In genomic region chr7:126519513-126519912, GRCm38 (mm10) we compare ENCODE assay signal across 8 mouse cellular contexts. TPM values are rescaled to one million over a fixed set of nuclear protein-coding genes. Genes with fewer than 3 reads are reported as not detected.
DNase-seq lines count a peak whose midpoint lies in the region; ATAC-seq and TF ChIP-seq lines count a peak whose summit lies in the region.

No protein-coding gene starts in this region.

- no peaks in the 10 kb centered on the region for H3K9me3 ChIP-seq in heart, embryonic 10.5 days
- no peaks in the 10 kb centered on the region for H3K9me3 ChIP-seq in heart, embryonic 11.5 days (replicated peaks; ENCODE audit: control insufficient read depth, low read length)
- H3K9me3 ChIP-seq in liver, postnatal 0 days (ENCODE audit: low read length) = no peaks in the 10 kb centered on the region
- no peaks in the 10 kb centered on the region for H3K9me3 ChIP-seq in liver, embryonic 12.5 days (replicated peaks)
- no peaks in the 10 kb centered on the region for H3K9me3 ChIP-seq in forebrain, embryonic 14.5 days (replicated peaks; ENCODE audit: control insufficient read depth, low read length)

- peak; percentile 15; the same call in 1 of the 2 replicates for TF ChIP-seq CTCF in liver, postnatal 0 days (IDR thresholded peaks at IDR 0.05; ENCODE audit: low read depth)
- peak; percentile 42 for TF ChIP-seq CTCF in layer of hippocampus, adult 2 months (conservative IDR thresholded peaks at IDR 0.05)

- no peak overlapping the region for H3K9ac ChIP-seq in heart, embryonic 11.5 days (ENCODE audit: low read depth, low read length)
- H3K9ac ChIP-seq in liver, postnatal 0 days (replicated peaks) = no peak overlapping the region; the same call in 1 of the 2 replicates
- H3K9ac ChIP-seq in liver, embryonic 12.5 days = no peak overlapping the region
- no peak overlapping the region for H3K9ac ChIP-seq in forebrain, embryonic 14.5 days (ENCODE audit: low read length)

- peak; percentile 74 for DNase-seq in heart, embryonic 10.5 days (ENCODE audit: low spot score)
- no peak for DNase-seq in liver, postnatal 0 days
- peak; percentile 60 for DNase-seq in NIH3T3 (ENCODE audit: low read depth)
- peak in 1 of 2 experiments; percentile 9 for DNase-seq in layer of hippocampus, adult 2 months (ENCODE audit: low spot score in 2 of 2)
- no peak for DNase-seq in forebrain, embryonic 14.5 days (ENCODE audit: low spot score)
- no peak for DNase-seq in cerebellum, adult 11-12 months

- no peak overlapping the region for H3K4me3 ChIP-seq in heart, embryonic 10.5 days
- H3K4me3 ChIP-seq in heart, embryonic 11.5 days (ENCODE audit: low read depth, low read length) = no peak overlapping the region
- no peak overlapping the region for H3K4me3 ChIP-seq in liver, postnatal 0 days (ENCODE audit: low read depth, low read length)
- H3K4me3 ChIP-seq in liver, embryonic 12.5 days = no peak overlapping the region
- H3K4me3 ChIP-seq in layer of hippocampus, adult 2 months = no peak overlapping the region
- H3K4me3 ChIP-seq in forebrain, embryonic 14.5 days (ENCODE audit: low read depth, low read length) = no peak overlapping the region

- WGBS in heart, embryonic 10.5 days = 66% methylated on average over 2 of the region's 2 CpGs
- 58% methylated on average over 2 of the region's 2 CpGs for WGBS in heart, embryonic 11.5 days (ENCODE audit: insufficient replicate concordance)
- 60% methylated on average over 2 of the region's 2 CpGs for WGBS in liver, postnatal 0 days (ENCODE audit: insufficient replicate concordance)
- 78% methylated on average over 2 of the region's 2 CpGs for WGBS in liver, embryonic 12.5 days (ENCODE audit: insufficient replicate concordance)
- 75% methylated on average over 2 of the region's 2 CpGs for WGBS in forebrain, embryonic 14.5 days

- no peak overlapping the region for H3K4me2 ChIP-seq in heart, embryonic 11.5 days
- H3K4me2 ChIP-seq in liver, postnatal 0 days (ENCODE audit: low read depth, low read length) = no peak overlapping the region
- H3K4me2 ChIP-seq in liver, embryonic 12.5 days = no peak overlapping the region
- H3K4me2 ChIP-seq in forebrain, embryonic 14.5 days (ENCODE audit: low read length) = no peak overlapping the region

- H3K27me3 ChIP-seq in heart, embryonic 10.5 days (ENCODE audit: insufficient read depth, poor library complexity, severe bottlenecking) = no peaks in the 10 kb centered on the region
- no peaks in the 10 kb centered on the region for H3K27me3 ChIP-seq in heart, embryonic 11.5 days (ENCODE audit: control insufficient read depth, insufficient read depth, low read length)
- H3K27me3 ChIP-seq in liver, postnatal 0 days (ENCODE audit: insufficient read depth, low read length) = no peaks in the 10 kb centered on the region
- H3K27me3 ChIP-seq in liver, embryonic 12.5 days (replicated peaks) = 0 out of 2 replicates have a peak, but pooled peaks cover 15% of the 10 kb centered on the region
- no peaks in the 10 kb centered on the region for H3K27me3 ChIP-seq in forebrain, embryonic 14.5 days (replicated peaks; ENCODE audit: control insufficient read depth, insufficient read depth, low read length)

- no peak for TF ChIP-seq EP300 in liver, postnatal 0 days (IDR thresholded peaks at IDR 0.05; ENCODE audit: low read depth)

- ATAC-seq in heart, embryonic 11.5 days (replicated peaks; ENCODE audit: insufficient number of reproducible peaks, low FRiP score, low TSS enrichment) = no peak
- ATAC-seq in liver, postnatal 0 days = no peak
- no peak for ATAC-seq in liver, embryonic 12.5 days
- ATAC-seq in forebrain, embryonic 14.5 days = no peak

- no peak overlapping the region for H3K27ac ChIP-seq in heart, embryonic 10.5 days
- no peak overlapping the region for H3K27ac ChIP-seq in heart, embryonic 11.5 days (ENCODE audit: low read depth, low read length)
- no peak overlapping the region for H3K27ac ChIP-seq in liver, postnatal 0 days (ENCODE audit: low read depth)
- H3K27ac ChIP-seq in liver, embryonic 12.5 days = no peak overlapping the region
- H3K27ac ChIP-seq in layer of hippocampus, adult 2 months = no peak overlapping the region
- H3K27ac ChIP-seq in forebrain, embryonic 14.5 days (ENCODE audit: low read depth, low read length) = no peak overlapping the region

- no peaks in the 10 kb centered on the region for H3K4me1 ChIP-seq in heart, embryonic 10.5 days
- no peaks in the 10 kb centered on the region for H3K4me1 ChIP-seq in heart, embryonic 11.5 days (ENCODE audit: control insufficient read depth, insufficient read depth, low read length)
- no peaks in the 10 kb centered on the region for H3K4me1 ChIP-seq in liver, postnatal 0 days (ENCODE audit: insufficient read depth)
- no peaks in the 10 kb centered on the region for H3K4me1 ChIP-seq in liver, embryonic 12.5 days
- no peaks in the 10 kb centered on the region for H3K4me1 ChIP-seq in forebrain, embryonic 14.5 days (ENCODE audit: control insufficient read depth, insufficient read depth, low read length)

- H3K36me3 ChIP-seq in heart, embryonic 10.5 days = no peaks in the 10 kb centered on the region
- no peaks in the 10 kb centered on the region for H3K36me3 ChIP-seq in heart, embryonic 11.5 days (ENCODE audit: control insufficient read depth, insufficient read depth, low read length)
- H3K36me3 ChIP-seq in liver, postnatal 0 days (replicated peaks; ENCODE audit: insufficient read depth, low read length) = no peaks in the 10 kb centered on the region
- no peaks in the 10 kb centered on the region for H3K36me3 ChIP-seq in liver, embryonic 12.5 days
- H3K36me3 ChIP-seq in forebrain, embryonic 14.5 days (ENCODE audit: control insufficient read depth, insufficient read depth, low read length) = no peaks in the 10 kb centered on the region

RNA-seq across cellular contexts. Expression of gene Atxn2l, which starts 16.3 kb away (rescaled TPM):
- 43.6 and 52.3 TPM in 2 replicates for polyA plus RNA-seq in heart, embryonic 10.5 days (2016; fragmentation: Nextera tagmentation; extraction: Ambion mirVana)
- 38.2 and 39.9 TPM in 2 replicates for polyA plus RNA-seq in heart, embryonic 11.5 days (2014; fragmentation: Nextera tagmentation; extraction: Ambion mirVana)
- 12.0 and 13.6 TPM in 2 replicates for polyA plus RNA-seq in liver, postnatal 0 days (2015; fragmentation: Nextera tagmentation; extraction: Ambion mirVana)
- 48.7 and 49.4 TPM in 2 replicates for polyA plus RNA-seq in liver, embryonic 12.5 days (2016; fragmentation: Nextera tagmentation; extraction: Ambion mirVana)
- total RNA-seq in layer of hippocampus, adult 2 months (2021) = 100 to 1,000 TPM; 132 to 133 TPM
- polyA plus RNA-seq in forebrain, embryonic 14.5 days (2014; fragmentation: Nextera tagmentation; extraction: Ambion mirVana) = 36.5 and 46.3 TPM in 2 replicates

RNA-seq across cellular contexts. Expression of gene Tufm, which starts 32.4 kb away (rescaled TPM):
- 199 and 204 TPM in 2 replicates for polyA plus RNA-seq in heart, embryonic 10.5 days (2016; fragmentation: Nextera tagmentation; extraction: Ambion mirVana)
- polyA plus RNA-seq in heart, embryonic 11.5 days (2014; fragmentation: Nextera tagmentation; extraction: Ambion mirVana) = 167 and 187 TPM in 2 replicates
- polyA plus RNA-seq in liver, postnatal 0 days (2015; fragmentation: Nextera tagmentation; extraction: Ambion mirVana) = 57.6 and 57.7 TPM in 2 replicates
- polyA plus RNA-seq in liver, embryonic 12.5 days (2016; fragmentation: Nextera tagmentation; extraction: Ambion mirVana) = 120 and 129 TPM in 2 replicates
- total RNA-seq in layer of hippocampus, adult 2 months (2021) = 10 to 100 TPM; 81.9 to 86.7 TPM
- 135 and 147 TPM in 2 replicates for polyA plus RNA-seq in forebrain, embryonic 14.5 days (2014; fragmentation: Nextera tagmentation; extraction: Ambion mirVana)

RNA-seq across cellular contexts. Expression of gene Sh2b1, which starts 44.3 kb away (rescaled TPM):
- 46.3 and 47.1 TPM in 2 replicates for polyA plus RNA-seq in heart, embryonic 10.5 days (2016; fragmentation: Nextera tagmentation; extraction: Ambion mirVana)
- 33.7 and 36.0 TPM in 2 replicates for polyA plus RNA-seq in heart, embryonic 11.5 days (2014; fragmentation: Nextera tagmentation; extraction: Ambion mirVana)
- polyA plus RNA-seq in liver, postnatal 0 days (2015; fragmentation: Nextera tagmentation; extraction: Ambion mirVana) = 13.5 and 13.7 TPM in 2 replicates
- 17.0 and 17.5 TPM in 2 replicates for polyA plus RNA-seq in liver, embryonic 12.5 days (2016; fragmentation: Nextera tagmentation; extraction: Ambion mirVana)
- total RNA-seq in layer of hippocampus, adult 2 months (2021) = 10 to 100 TPM; 69.1 to 70.1 TPM
- 49.2 and 59.5 TPM in 2 replicates for polyA plus RNA-seq in forebrain, embryonic 14.5 days (2014; fragmentation: Nextera tagmentation; extraction: Ambion mirVana)

RNA-seq across cellular contexts. Expression of gene Eif3c, which starts 46.7 kb away (rescaled TPM):
- 155 and 179 TPM in 2 replicates for polyA plus RNA-seq in heart, embryonic 10.5 days (2016; fragmentation: Nextera tagmentation; extraction: Ambion mirVana)
- polyA plus RNA-seq in heart, embryonic 11.5 days (2014; fragmentation: Nextera tagmentation; extraction: Ambion mirVana) = 129 and 133 TPM in 2 replicates
- 78.4 and 90.9 TPM in 2 replicates for polyA plus RNA-seq in liver, postnatal 0 days (2015; fragmentation: Nextera tagmentation; extraction: Ambion mirVana)
- 157 and 164 TPM in 2 replicates for polyA plus RNA-seq in liver, embryonic 12.5 days (2016; fragmentation: Nextera tagmentation; extraction: Ambion mirVana)
- total RNA-seq in layer of hippocampus, adult 2 months (2021) = 100 to 1,000 TPM; 174 to 190 TPM
- polyA plus RNA-seq in forebrain, embryonic 14.5 days (2014; fragmentation: Nextera tagmentation; extraction: Ambion mirVana) = 163 and 182 TPM in 2 replicates

RNA-seq across cellular contexts. Expression of gene Atp2a1, which starts 56.6 kb away (rescaled TPM):
- 6.8 and 9.5 TPM in 2 replicates for polyA plus RNA-seq in heart, embryonic 10.5 days (2016; fragmentation: Nextera tagmentation; extraction: Ambion mirVana)
- polyA plus RNA-seq in heart, embryonic 11.5 days (2014; fragmentation: Nextera tagmentation; extraction: Ambion mirVana) = 5.0 and 7.5 TPM in 2 replicates
- polyA plus RNA-seq in liver, postnatal 0 days (2015; fragmentation: Nextera tagmentation; extraction: Ambion mirVana) = 2.2 and 34.1 TPM in 2 replicates
- 0.17 and 1.5 TPM in 2 replicates for polyA plus RNA-seq in liver, embryonic 12.5 days (2016; fragmentation: Nextera tagmentation; extraction: Ambion mirVana)
- total RNA-seq in layer of hippocampus, adult 2 months (2021) = under 1 TPM; 0.81 to 0.84 TPM
- polyA plus RNA-seq in forebrain, embryonic 14.5 days (2014; fragmentation: Nextera tagmentation; extraction: Ambion mirVana) = 0.12 and 0.24 TPM in 2 replicates

Comparison
In these comparisons a context has a peak if more than half of its experiments do, and no peak if none do; other contexts are left out.
1. DNase-seq: peak in heart, embryonic 10.5 days (single experiment) and NIH3T3 (single experiment); none in liver, postnatal 0 days (single experiment), forebrain, embryonic 14.5 days (single experiment) and cerebellum, adult 11-12 months (single experiment).